Mouse (Mus musculus) CD4-positive helper T cell, adult 2 months (primary cell): ENCODE results near the gene Cox5b.
A peak's percentile ranks its signal among the peaks of the same experiment; 100 is the strongest.
"Not testable (repeated sequence)": the region's sequence is repeated elsewhere in the genome, so short reads cannot be mapped to it uniquely, and the experiment has no call there.

Experiments used
- DNase-seq: peaks from one replicate; pipeline ENCODE4 v3.0.0-alpha.2; 2012; ENCODE audit warnings: low read depth, missing footprints, low spot score

Cox5b gene

GRCm38 (mm10) chr1:36691271-36692155 is at the start of gene Cox5b:
Cox5b (plus strand) TSS chr1:36691449.
- peak; percentile 98 for DNase-seq

GRCm38 (mm10) chr1:36643957-36644614 is 47.2 kb upstream of the Cox5b start:
- no peak for DNase-seq

GRCm38 (mm10) chr1:36644615-36645007 is 46.6 kb upstream of the Cox5b start:
- no peak for DNase-seq

- peak; percentile 28 for DNase-seq
These were observed 45.0 kb upstream of the Cox5b start for GRCm38 (mm10) chr1:36646285-36646684.

- no peak for DNase-seq
These were observed 43.6 kb upstream of the Cox5b start for GRCm38 (mm10) chr1:36647631-36648030.

GRCm38 (mm10) chr1:36655039-36655438 is 36.2 kb upstream of the Cox5b start:
- no peak for DNase-seq

GRCm38 (mm10) chr1:36656233-36656632 is 35.0 kb upstream of the Cox5b start:
- DNase-seq, result no peak

- DNase-seq, result no peak
These were observed 33.4 kb upstream of the Cox5b start for GRCm38 (mm10) chr1:36657658-36658415.

- no peak for DNase-seq
These were observed 32.4 kb upstream of the Cox5b start for GRCm38 (mm10) chr1:36658621-36659399.

- no peak for DNase-seq
These were observed 26.8 kb upstream of the Cox5b start for GRCm38 (mm10) chr1:36664457-36664856.

- no peak for DNase-seq
These were observed 26.0 kb upstream of the Cox5b start for GRCm38 (mm10) chr1:36665165-36665723.

- DNase-seq, result no peak
These were observed 25.3 kb upstream of the Cox5b start for GRCm38 (mm10) chr1:36665934-36666333.

- DNase-seq, result not testable (repeated sequence)
These were observed 23.2 kb upstream of the Cox5b start for GRCm38 (mm10) chr1:36668007-36668406.

- no peak for DNase-seq
These were observed 21.0 kb upstream of the Cox5b start for GRCm38 (mm10) chr1:36670256-36670655.

- DNase-seq, result no peak
These were observed 20.0 kb upstream of the Cox5b start for GRCm38 (mm10) chr1:36671260-36671659.

GRCm38 (mm10) chr1:36672648-36673350 is 18.4 kb upstream of the Cox5b start:
- DNase-seq, result no peak

GRCm38 (mm10) chr1:36674936-36675335 is 16.3 kb upstream of the Cox5b start:
- no peak for DNase-seq

- no peak for DNase-seq
These were observed 10.4 kb upstream of the Cox5b start for GRCm38 (mm10) chr1:36680893-36681292.

- no peak for DNase-seq
These were observed 8.5 kb upstream of the Cox5b start, which contains the start of gene Fam178b for GRCm38 (mm10) chr1:36682620-36683355. Fam178b (minus strand) TSS chr1:36683183.
